ENCODE assay signal across 13 mouse cellular contexts in the genomic region with DNA sequence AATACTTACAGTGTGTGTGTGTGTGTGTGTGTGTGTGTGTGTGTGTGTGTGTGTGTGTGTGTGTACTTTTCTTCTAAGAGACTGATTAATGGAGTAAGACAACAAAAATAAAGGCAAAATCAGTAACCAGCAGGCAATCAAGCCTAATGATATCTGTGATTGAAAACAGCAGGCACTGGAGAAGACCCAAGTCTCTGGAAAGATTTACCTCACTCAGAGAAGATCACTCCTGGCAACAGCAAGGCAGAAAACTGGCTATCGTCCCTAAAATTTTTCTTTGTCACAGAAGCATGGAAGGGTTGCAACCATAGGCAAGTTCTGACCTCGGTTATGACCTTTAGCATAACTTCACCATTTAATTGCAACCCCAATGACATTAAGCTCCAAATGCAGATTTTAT.
DNase-seq lines count a peak whose midpoint lies in the region; ATAC-seq and TF ChIP-seq lines count a peak whose summit lies in the region.
"Had no signal": no experiment of that assay in that cellular context is flagged by ENCODE, and none has a peak within 500 bp of the region (broad histone marks: within the 10 kb centered on the region; RNA-seq: fewer than 3 reads in every experiment).

No protein-coding gene starts in this region.

- TF ChIP-seq POLR2A in kidney, adult 2 months (IDR thresholded peaks at IDR 0.05; ENCODE audit: low read depth, low read length) = no peak

- no peak overlapping the region for H3K4me3 ChIP-seq in kidney, adult 2 months (ENCODE audit: insufficient read depth, low read depth, low read length)
- H3K4me3 ChIP-seq in heart, postnatal 0 days (ENCODE audit: low read depth, low read length) = no peak overlapping the region
- H3K4me3 ChIP-seq: limb, embryonic 13.5 days; lung, embryonic 15.5 days; midbrain, embryonic 13.5 days had no signal

- no peak for ATAC-seq in heart, postnatal 0 days (ENCODE audit: insufficient read depth, low read depth)
- ATAC-seq: hindbrain, embryonic 16.5 days; midbrain, embryonic 13.5 days had no signal

- H3K27ac ChIP-seq in kidney, adult 2 months (ENCODE audit: insufficient read depth, low read depth, low read length) = no peak overlapping the region
- H3K27ac ChIP-seq in heart, postnatal 0 days (ENCODE audit: low read depth) = peak overlapping the region; percentile 90; the same call in 1 of the 2 replicates
- H3K27ac ChIP-seq: limb, embryonic 13.5 days; lung, embryonic 15.5 days; midbrain, embryonic 13.5 days had no signal

- no peak for TF ChIP-seq CTCF in kidney, adult 2 months (conservative IDR thresholded peaks at IDR 0.05; ENCODE audit: insufficient read depth, insufficient read length, low read depth, low read length)
- no peak for TF ChIP-seq CTCF in heart, postnatal 0 days (IDR thresholded peaks at IDR 0.05; ENCODE audit: low read depth)

- peaks cover 7% of the 10 kb centered on the region for H3K36me3 ChIP-seq in kidney, adult 2 months (ENCODE audit: control insufficient read depth, insufficient read depth, low read length)
- H3K36me3 ChIP-seq in heart, postnatal 0 days (replicated peaks; ENCODE audit: control insufficient read depth, insufficient read depth, low read length) = peaks cover 53% of the 10 kb centered on the region

- H3K27me3 ChIP-seq in kidney, adult 2 months (replicated peaks; ENCODE audit: control insufficient read depth, insufficient read depth, low read length) = no peaks in the 10 kb centered on the region
- H3K27me3 ChIP-seq in heart, postnatal 0 days (ENCODE audit: control insufficient read depth, insufficient read depth, low read length) = no peaks in the 10 kb centered on the region
- H3K27me3 ChIP-seq: limb, embryonic 13.5 days; lung, embryonic 15.5 days; midbrain, embryonic 13.5 days had no signal

- H3K9ac ChIP-seq in heart, postnatal 0 days (replicated peaks; ENCODE audit: low read depth, low read length) = no peak overlapping the region
- H3K9ac ChIP-seq: limb, embryonic 13.5 days; lung, embryonic 15.5 days; midbrain, embryonic 13.5 days had no signal

- peaks cover 19% of the 10 kb centered on the region for H3K4me1 ChIP-seq in kidney, adult 2 months (ENCODE audit: control insufficient read depth, insufficient read depth, low read length)
- H3K4me1 ChIP-seq in heart, postnatal 0 days (ENCODE audit: control insufficient read depth, insufficient read depth) = peaks cover 63% of the 10 kb centered on the region

- H3K9me3 ChIP-seq in heart, postnatal 0 days (replicated peaks; ENCODE audit: control insufficient read depth, low read length) = no peaks in the 10 kb centered on the region
- H3K9me3 ChIP-seq: limb, embryonic 13.5 days; lung, embryonic 15.5 days; midbrain, embryonic 13.5 days had no signal

- H3K4me2 ChIP-seq in heart, postnatal 0 days (ENCODE audit: low read depth, low read length) = no peak overlapping the region
- H3K4me2 ChIP-seq: limb, embryonic 13.5 days; lung, embryonic 15.5 days; midbrain, embryonic 13.5 days had no signal

- no peak for TF ChIP-seq EP300 in heart, postnatal 0 days (IDR thresholded peaks at IDR 0.05; ENCODE audit: low read depth)

- 27% methylated on average over 2 of the region's 2 CpGs for WGBS in kidney, adult 2 months
- 41% methylated on average over 2 of the region's 2 CpGs for WGBS in heart, postnatal 0 days

- DNase-seq in cerebellum, postnatal 10 days = peak; percentile 85 to 86
- DNase-seq in cerebellum, adult 8-10 months = no peak
- peak; percentile 28 for DNase-seq in kidney, adult 2 months
- DNase-seq in kidney, postnatal 36 days = no peak
- DNase-seq in adipocyte (ENCODE audit: low spot score) = peak; percentile 23
- no peak for DNase-seq in heart, postnatal 0 days (ENCODE audit: low spot score)
- DNase-seq in kidney, postnatal 14 days = no peak
- DNase-seq in right cerebral cortex, adult 2 months (ENCODE audit: low spot score in 2 of 2) = no peak
- DNase-seq: layer of hippocampus, adult 9-11 months had no signal

Comparison
In these comparisons a context has a peak if more than half of its experiments do, and no peak if none do; other contexts are left out.
1. DNase-seq: peak in cerebellum, postnatal 10 days (2 of 2), kidney, adult 2 months (single experiment) and adipocyte (single experiment); none in cerebellum, adult 8-10 months (single experiment), kidney, postnatal 36 days (0 of 2), heart, postnatal 0 days (single experiment), kidney, postnatal 14 days (single experiment) and right cerebral cortex, adult 2 months (0 of 2).